Mouse (Mus musculus): ENCODE data around the gene Cmtm3. TPM values are rescaled to one million over a fixed set of nuclear protein-coding genes. Genes with fewer than 3 reads are reported as not detected.

Cmtm3 gene
- polyA plus RNA-seq, 1 experiment: 133 TPM

GRCm38 (mm10) chr8:104379301-104379836 lies 40.2 kb downstream of the Cmtm3 start:
- Histone ChIP-seq H3K4me3 (ENCODE audit: insufficient read depth, low read length) (no peak overlapping the region), H3K4me1 (ENCODE audit: control insufficient read depth, insufficient read depth, low read length) (peaks cover 11% of the 10 kb centered on the region), H3K27ac (ENCODE audit: insufficient read depth, low read length) (no peak overlapping the region)
- no peak for TF ChIP-seq CTCF (IDR thresholded peaks at IDR 0.05; ENCODE audit: borderline replicate concordance, insufficient read depth, low read length)
- no peak for TF ChIP-seq POLR2A (IDR thresholded peaks at IDR 0.05; ENCODE audit: low read depth, low read length)

- TF ChIP-seq POLR2A (IDR thresholded peaks at IDR 0.05; ENCODE audit: low read depth, low read length): no peak
- TF ChIP-seq CTCF (IDR thresholded peaks at IDR 0.05; ENCODE audit: borderline replicate concordance, insufficient read depth, low read length): no peak
- Histone ChIP-seq H3K4me3 (ENCODE audit: insufficient read depth, low read length) (no peak overlapping the region), H3K27ac (ENCODE audit: insufficient read depth, low read length) (no peak overlapping the region), H3K4me1 (ENCODE audit: control insufficient read depth, insufficient read depth, low read length) (peaks cover 7% of the 10 kb centered on the region)
Measured at GRCm38 (mm10) chr8:104380269-104380668, 41.1 kb downstream of the Cmtm3 start.

- TF ChIP-seq POLR2A (IDR thresholded peaks at IDR 0.05; ENCODE audit: low read depth, low read length) (no peak), CTCF (IDR thresholded peaks at IDR 0.05; ENCODE audit: borderline replicate concordance, insufficient read depth, low read length) (no peak)
- H3K4me1 ChIP-seq (ENCODE audit: control insufficient read depth, insufficient read depth, low read length): peaks cover 10% of the 10 kb centered on the region
- no peak overlapping the region for H3K27ac ChIP-seq (ENCODE audit: insufficient read depth, low read length)
- no peak overlapping the region for H3K4me3 ChIP-seq (ENCODE audit: insufficient read depth, low read length)
Measured at GRCm38 (mm10) chr8:104380961-104381411, 41.8 kb downstream of the Cmtm3 start.

GRCm38 (mm10) chr8:104383296-104383695 lies 44.1 kb downstream of the Cmtm3 start:
- Histone ChIP-seq H3K4me3 (ENCODE audit: insufficient read depth, low read length) (no peak overlapping the region), H3K27ac (ENCODE audit: insufficient read depth, low read length) (no peak overlapping the region), H3K4me1 (ENCODE audit: control insufficient read depth, insufficient read depth, low read length) (peaks cover 19% of the 10 kb centered on the region)
- no peak for TF ChIP-seq POLR2A (IDR thresholded peaks at IDR 0.05; ENCODE audit: low read depth, low read length)
- no peak for TF ChIP-seq CTCF (IDR thresholded peaks at IDR 0.05; ENCODE audit: borderline replicate concordance, insufficient read depth, low read length)

GRCm38 (mm10) chr8:104383977-104384376 lies 44.8 kb downstream of the Cmtm3 start:
- H3K4me1 ChIP-seq (ENCODE audit: control insufficient read depth, insufficient read depth, low read length): peaks cover 19% of the 10 kb centered on the region
- TF ChIP-seq POLR2A (IDR thresholded peaks at IDR 0.05; ENCODE audit: low read depth, low read length) (no peak), CTCF (IDR thresholded peaks at IDR 0.05; ENCODE audit: borderline replicate concordance, insufficient read depth, low read length) (no peak)
- no peak overlapping the region for H3K27ac ChIP-seq (ENCODE audit: insufficient read depth, low read length)
- no peak overlapping the region for H3K4me3 ChIP-seq (ENCODE audit: insufficient read depth, low read length)

DNA sequence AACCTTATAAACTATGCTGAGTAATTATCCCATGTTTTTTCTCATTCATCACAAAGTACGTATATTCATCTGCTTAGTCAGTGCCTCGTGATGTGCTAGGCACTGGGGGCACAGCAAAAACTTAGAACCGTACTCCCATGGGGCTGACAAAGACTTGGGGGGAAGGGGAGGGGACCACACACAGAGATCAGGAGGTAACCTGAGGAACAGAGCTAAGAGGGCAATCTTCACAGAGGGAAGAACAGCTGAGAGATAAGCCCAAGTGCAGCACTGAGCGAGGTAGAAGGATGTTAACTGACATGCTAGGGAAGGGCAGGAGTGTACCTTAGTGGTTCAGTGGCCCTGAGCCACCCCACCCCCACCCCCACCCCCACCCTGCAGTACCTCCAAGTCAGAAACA lies 47.5 kb downstream of the Cmtm3 start:
- Histone ChIP-seq H3K27ac (ENCODE audit: insufficient read depth, low read length) (no peak overlapping the region), H3K4me1 (ENCODE audit: control insufficient read depth, insufficient read depth, low read length) (peaks cover 19% of the 10 kb centered on the region), H3K4me3 (ENCODE audit: insufficient read depth, low read length) (no peak overlapping the region)
- TF ChIP-seq POLR2A (IDR thresholded peaks at IDR 0.05; ENCODE audit: low read depth, low read length): no peak
- TF ChIP-seq CTCF (IDR thresholded peaks at IDR 0.05; ENCODE audit: borderline replicate concordance, insufficient read depth, low read length): no peak

- TF ChIP-seq POLR2A (IDR thresholded peaks at IDR 0.05; ENCODE audit: low read depth, low read length) (no peak), CTCF (IDR thresholded peaks at IDR 0.05; ENCODE audit: borderline replicate concordance, insufficient read depth, low read length) (no peak)
Measured at GRCm38 (mm10) chr8:104387501-104387900, 48.3 kb downstream of the Cmtm3 start.

GRCm38 (mm10) chr8:104387980-104388379 lies 48.8 kb downstream of the Cmtm3 start:
- Histone ChIP-seq H3K4me3 (ENCODE audit: insufficient read depth, low read length) (no peak overlapping the region), H3K27ac (ENCODE audit: insufficient read depth, low read length) (no peak overlapping the region), H3K4me1 (ENCODE audit: control insufficient read depth, insufficient read depth, low read length) (peaks cover 16% of the 10 kb centered on the region)
- no peak for TF ChIP-seq POLR2A (IDR thresholded peaks at IDR 0.05; ENCODE audit: low read depth, low read length)
- no peak for TF ChIP-seq CTCF (IDR thresholded peaks at IDR 0.05; ENCODE audit: borderline replicate concordance, insufficient read depth, low read length)

More at GRCm38 (mm10) chr8:104387501-104387900, 48.3 kb downstream of the Cmtm3 start:
- H3K4me1 ChIP-seq (ENCODE audit: control insufficient read depth, insufficient read depth, low read length): peaks cover 18% of the 10 kb centered on the region
- no peak overlapping the region for H3K4me3 ChIP-seq (ENCODE audit: insufficient read depth, low read length)
- H3K27ac ChIP-seq (ENCODE audit: insufficient read depth, low read length): no peak overlapping the region

GRCm38 (mm10) chr8:104390245-104390644 lies 51.0 kb downstream of the Cmtm3 start:
- TF ChIP-seq POLR2A (IDR thresholded peaks at IDR 0.05; ENCODE audit: low read depth, low read length) (no peak), CTCF (IDR thresholded peaks at IDR 0.05; ENCODE audit: borderline replicate concordance, insufficient read depth, low read length) (no peak)

GRCm38 (mm10) chr8:104393139-104393538 lies 53.9 kb downstream of the Cmtm3 start:
- H3K4me1 ChIP-seq (ENCODE audit: control insufficient read depth, insufficient read depth, low read length): 0 out of 2 replicates have a peak, but pooled peaks cover 4% of the 10 kb centered on the region
- no peak overlapping the region for H3K4me3 ChIP-seq (ENCODE audit: insufficient read depth, low read length)
- no peak overlapping the region for H3K27ac ChIP-seq (ENCODE audit: insufficient read depth, low read length)
- TF ChIP-seq POLR2A (IDR thresholded peaks at IDR 0.05; ENCODE audit: low read depth, low read length): no peak
- TF ChIP-seq CTCF (IDR thresholded peaks at IDR 0.05; ENCODE audit: borderline replicate concordance, insufficient read depth, low read length): no peak

More at GRCm38 (mm10) chr8:104390245-104390644, 51.0 kb downstream of the Cmtm3 start:
- Histone ChIP-seq H3K27ac (ENCODE audit: insufficient read depth, low read length) (no peak overlapping the region), H3K4me1 (ENCODE audit: control insufficient read depth, insufficient read depth, low read length) (peaks cover 17% of the 10 kb centered on the region), H3K4me3 (ENCODE audit: insufficient read depth, low read length) (no peak overlapping the region)
